Mouse (Mus musculus): ENCODE measurements around the gene Kncn. TPM values are rescaled to one million over a fixed set of nuclear protein-coding genes. Genes with fewer than 3 reads are reported as not detected.

The Kncn gene
- polyA plus RNA-seq (2012) = 0.02 TPM in 1 of 2 replicates, not detected in the other

DNA sequence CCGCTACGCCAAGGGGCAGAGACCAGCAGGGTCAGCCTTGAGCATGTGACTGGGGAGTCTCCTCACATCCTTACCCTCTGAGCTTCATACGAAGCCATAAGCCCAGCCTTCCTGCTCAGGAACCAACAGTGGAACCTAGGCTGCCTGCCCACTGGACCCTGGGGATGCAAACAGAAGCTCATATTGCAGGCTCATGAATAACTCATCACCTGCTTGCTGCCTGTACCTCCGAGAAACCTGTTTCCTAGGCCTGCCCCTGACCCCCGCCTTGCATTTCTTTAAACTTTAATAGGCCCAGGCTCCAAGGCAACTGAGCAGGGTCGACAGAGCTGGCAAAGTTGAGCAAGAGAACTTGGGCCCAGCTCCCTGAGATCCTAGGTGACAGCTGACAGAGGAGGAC lies at the start of gene Kncn:
Gene Kncn (plus strand): TSS at position 379 of the 400 bp plus-strand sequence.
- no peak for TF ChIP-seq GATA1 (IDR thresholded peaks at IDR 0.05; ENCODE audit: low read length)
- TF ChIP-seq TAL1 (IDR thresholded peaks at IDR 0.05; ENCODE audit: low read length) = no peak
- peaks cover 14% of the 10 kb centered on the region for H3K27me3 ChIP-seq (ENCODE audit: control insufficient read depth)
- H3K9me3 ChIP-seq (ENCODE audit: control insufficient read depth, low read length) = no peaks in the 10 kb centered on the region
- H3K4me3 ChIP-seq (replicated peaks) = no peak within 1 kb of the TSS
- no peaks in the 10 kb centered on the region for H3K4me1 ChIP-seq (ENCODE audit: control insufficient read depth)
- H3K36me3 ChIP-seq (ENCODE audit: control insufficient read depth) = peaks cover 9% of the 10 kb centered on the region

DNA sequence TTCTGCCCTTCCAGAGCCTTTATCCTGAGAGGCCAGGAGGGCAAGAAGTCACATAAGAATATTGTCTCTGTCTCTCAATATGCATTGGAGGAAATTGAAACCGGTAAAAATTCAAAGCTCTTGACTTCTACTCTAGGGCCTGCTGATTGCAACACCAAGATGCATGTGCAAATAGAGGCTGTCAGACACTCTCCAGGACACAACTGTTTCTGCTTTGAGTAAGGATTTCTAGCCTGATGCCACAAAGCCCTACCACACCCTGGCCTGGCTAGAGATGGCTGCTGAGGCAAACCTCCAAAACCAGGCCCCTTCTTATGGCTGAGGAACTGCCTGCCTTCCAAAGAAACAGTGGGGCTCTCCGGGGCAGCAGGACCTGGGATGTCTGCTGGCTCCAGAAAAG lies 48.6 kb upstream of the Kncn start:
- Histone ChIP-seq H3K4me1 (ENCODE audit: control insufficient read depth) (peaks cover 61% of the 10 kb centered on the region), H3K4me3 (replicated peaks) (no peak overlapping the region), H3K27me3 (ENCODE audit: control insufficient read depth) (no peaks in the 10 kb centered on the region), H3K36me3 (ENCODE audit: control insufficient read depth) (peaks cover 62% of the 10 kb centered on the region), H3K9me3 (ENCODE audit: control insufficient read depth, low read length) (no peaks in the 10 kb centered on the region)
- TF ChIP-seq GATA1 (IDR thresholded peaks at IDR 0.05; ENCODE audit: low read length) (no peak), TAL1 (IDR thresholded peaks at IDR 0.05; ENCODE audit: low read length) (no peak)

DNA sequence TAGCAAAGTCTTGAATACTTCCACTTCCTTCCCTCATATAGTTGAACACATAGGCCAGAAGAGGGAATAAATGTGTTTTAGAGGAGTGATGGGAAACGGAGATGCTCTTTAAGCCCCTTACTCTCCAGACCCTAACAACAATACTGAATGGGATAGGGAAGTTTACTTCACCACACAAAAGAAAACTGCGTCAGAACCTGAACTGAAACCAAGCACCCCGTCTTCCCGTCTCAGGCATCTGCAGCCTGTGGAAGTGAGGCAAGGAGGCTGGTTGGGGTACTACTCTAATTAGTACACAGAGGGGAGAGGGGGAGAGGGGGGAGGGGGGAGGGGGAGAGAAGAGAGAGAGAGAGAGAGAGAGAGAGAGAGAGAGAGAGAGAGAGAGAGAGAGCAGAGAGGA lies 46.0 kb upstream of the Kncn start:
- H3K27me3 ChIP-seq (ENCODE audit: control insufficient read depth) = no peaks in the 10 kb centered on the region
- H3K4me1 ChIP-seq (ENCODE audit: control insufficient read depth) = peaks cover 65% of the 10 kb centered on the region
- peaks cover 62% of the 10 kb centered on the region for H3K36me3 ChIP-seq (ENCODE audit: control insufficient read depth)
- no peaks in the 10 kb centered on the region for H3K9me3 ChIP-seq (ENCODE audit: control insufficient read depth, low read length)
- no peak for TF ChIP-seq GATA1 (IDR thresholded peaks at IDR 0.05; ENCODE audit: low read length)
- no peak for TF ChIP-seq TAL1 (IDR thresholded peaks at IDR 0.05; ENCODE audit: low read length)
- peak overlapping the region; percentile 32 for H3K4me3 ChIP-seq (replicated peaks)

DNA sequence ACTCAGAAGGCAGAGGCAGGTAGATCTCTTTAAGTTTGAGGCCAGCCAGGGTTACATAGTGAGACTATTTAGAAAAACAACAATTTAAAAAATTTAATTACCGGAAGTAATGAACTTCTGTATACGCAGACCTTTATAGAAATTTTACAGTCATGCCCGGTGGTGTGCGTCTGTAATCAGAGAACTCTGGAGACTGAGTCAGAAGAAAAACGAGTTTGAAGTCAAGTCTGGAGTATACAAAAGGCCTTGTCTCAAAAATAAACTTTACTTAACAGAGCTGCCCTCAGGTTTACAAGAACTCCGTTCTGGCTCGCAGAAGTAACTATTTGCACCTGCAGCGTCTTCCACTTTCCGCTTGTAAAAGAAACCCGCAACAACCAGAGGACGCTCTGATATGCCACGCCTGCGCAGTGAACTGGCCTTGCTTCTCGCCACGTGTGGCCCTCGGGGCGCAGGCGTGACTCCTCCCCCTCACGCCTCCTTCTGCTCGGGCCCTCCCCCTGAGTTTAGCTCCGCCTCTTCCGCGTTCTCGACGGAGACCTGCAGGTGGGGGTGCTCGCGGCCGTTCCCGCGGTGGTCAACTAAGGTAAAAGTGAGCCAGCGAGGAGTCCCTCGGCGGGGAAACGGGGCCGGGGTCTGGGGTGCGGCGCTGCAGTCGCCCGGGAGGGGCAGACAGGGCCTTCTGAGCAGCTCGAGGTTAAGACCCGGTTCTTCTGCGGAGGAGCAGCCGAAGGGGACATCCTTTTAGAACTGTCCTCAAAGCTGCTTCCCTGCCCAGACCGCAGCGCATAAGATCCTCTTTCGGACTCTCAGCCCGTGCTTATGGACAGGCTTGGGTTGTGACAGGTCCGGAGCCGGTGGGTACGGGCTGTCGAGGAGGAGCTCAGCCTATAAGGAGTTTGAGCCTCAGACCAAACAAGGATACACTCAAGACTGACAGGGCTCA lies 45.2 kb upstream of the Kncn start, which contains the start of gene Mknk1:
Gene Mknk1 (plus strand): TSS at position 503 of the 946 bp plus-strand sequence.
- Histone ChIP-seq H3K9me3 (ENCODE audit: control insufficient read depth, low read length) (no peaks in the 10 kb centered on the region), H3K4me3 (replicated peaks) (peak within 1 kb of the TSS; percentile 87), H3K4me1 (ENCODE audit: control insufficient read depth) (peaks cover 73% of the 10 kb centered on the region), H3K36me3 (ENCODE audit: control insufficient read depth) (peaks cover 62% of the 10 kb centered on the region), H3K27me3 (ENCODE audit: control insufficient read depth) (no peaks in the 10 kb centered on the region)
- no peak for TF ChIP-seq GATA1 (IDR thresholded peaks at IDR 0.05; ENCODE audit: low read length)
- TF ChIP-seq TAL1 (IDR thresholded peaks at IDR 0.05; ENCODE audit: low read length) = no peak

DNA sequence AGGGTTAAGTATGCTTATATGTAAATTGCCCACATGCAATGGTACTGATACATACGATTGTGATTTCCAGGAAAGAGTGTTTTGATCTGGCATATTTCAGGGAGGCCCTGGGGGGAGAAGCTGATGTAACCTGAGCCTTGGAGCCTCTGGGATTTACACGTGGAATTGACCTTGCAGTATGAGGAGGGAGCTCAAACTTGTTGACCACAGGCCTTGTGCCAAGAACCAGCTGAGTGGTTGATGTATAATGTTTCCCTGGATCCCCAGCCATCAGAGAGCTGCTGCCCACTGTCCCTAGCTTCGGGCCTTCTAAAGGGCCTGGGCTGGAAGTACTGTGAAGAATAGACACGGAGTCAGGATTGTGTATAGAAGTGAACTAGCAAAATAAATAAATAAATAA lies 44.2 kb upstream of the Kncn start:
- H3K36me3 ChIP-seq (ENCODE audit: control insufficient read depth) = peaks cover 63% of the 10 kb centered on the region
- peak overlapping the region; percentile 87 for H3K4me3 ChIP-seq (replicated peaks)
- TF ChIP-seq TAL1 (IDR thresholded peaks at IDR 0.05; ENCODE audit: low read length) (no peak), GATA1 (IDR thresholded peaks at IDR 0.05; ENCODE audit: low read length) (no peak)
- peaks cover 82% of the 10 kb centered on the region for H3K4me1 ChIP-seq (ENCODE audit: control insufficient read depth)
- no peaks in the 10 kb centered on the region for H3K27me3 ChIP-seq (ENCODE audit: control insufficient read depth)
- no peaks in the 10 kb centered on the region for H3K9me3 ChIP-seq (ENCODE audit: control insufficient read depth, low read length)

DNA sequence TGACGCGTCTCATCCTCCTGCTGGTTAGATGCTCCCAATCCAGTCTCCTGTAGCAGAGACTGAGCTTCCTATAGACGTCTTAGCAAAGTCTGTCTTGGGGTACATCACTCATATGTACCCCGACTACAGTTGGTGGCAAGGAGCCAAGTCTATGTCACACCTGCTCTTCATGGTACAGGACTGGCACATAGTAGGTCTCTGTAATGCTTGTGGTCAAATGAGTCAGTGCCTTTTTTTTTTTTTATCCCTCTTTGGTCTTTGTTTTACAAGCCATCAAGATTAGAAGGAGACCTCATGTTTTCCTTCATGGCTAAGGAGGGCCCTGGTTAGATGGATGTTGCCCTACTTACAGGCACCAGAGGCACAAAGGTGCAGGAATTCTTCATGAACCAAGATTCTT lies 43.4 kb upstream of the Kncn start:
- Histone ChIP-seq H3K27me3 (ENCODE audit: control insufficient read depth) (no peaks in the 10 kb centered on the region), H3K36me3 (ENCODE audit: control insufficient read depth) (peaks cover 63% of the 10 kb centered on the region), H3K9me3 (ENCODE audit: control insufficient read depth, low read length) (no peaks in the 10 kb centered on the region), H3K4me1 (ENCODE audit: control insufficient read depth) (peaks cover 88% of the 10 kb centered on the region), H3K4me3 (replicated peaks) (peak overlapping the region; percentile 87)
- TF ChIP-seq TAL1 (IDR thresholded peaks at IDR 0.05; ENCODE audit: low read length) = no peak
- TF ChIP-seq GATA1 (IDR thresholded peaks at IDR 0.05; ENCODE audit: low read length) = no peak

DNA sequence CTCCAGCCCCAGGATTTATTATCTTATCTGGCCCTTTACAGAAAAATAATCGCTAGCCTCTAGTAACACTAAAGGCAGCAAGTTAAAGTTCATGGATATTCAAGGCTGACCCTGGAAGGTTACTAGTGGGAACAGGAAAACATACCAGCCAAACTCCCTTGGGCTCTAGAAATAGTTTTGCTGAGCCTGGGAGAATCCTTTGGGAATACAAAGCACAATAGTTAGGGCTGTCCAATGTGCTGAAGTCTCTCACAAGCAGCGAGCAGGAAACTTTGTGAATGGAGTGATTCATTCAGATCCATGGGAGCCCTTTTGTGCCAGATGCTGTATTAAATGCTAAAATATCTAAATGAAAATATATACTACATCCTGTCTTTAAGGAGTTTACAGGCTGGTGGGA lies 37.5 kb upstream of the Kncn start:
- H3K4me3 ChIP-seq (replicated peaks) = no peak overlapping the region
- no peaks in the 10 kb centered on the region for H3K9me3 ChIP-seq (ENCODE audit: control insufficient read depth, low read length)
- peaks cover 100% of the 10 kb centered on the region for H3K36me3 ChIP-seq (ENCODE audit: control insufficient read depth)
- H3K4me1 ChIP-seq (ENCODE audit: control insufficient read depth) = peaks cover 92% of the 10 kb centered on the region
- TF ChIP-seq TAL1 (IDR thresholded peaks at IDR 0.05; ENCODE audit: low read length) = no peak
- TF ChIP-seq GATA1 (IDR thresholded peaks at IDR 0.05; ENCODE audit: low read length) = no peak
- no peaks in the 10 kb centered on the region for H3K27me3 ChIP-seq (ENCODE audit: control insufficient read depth)

DNA sequence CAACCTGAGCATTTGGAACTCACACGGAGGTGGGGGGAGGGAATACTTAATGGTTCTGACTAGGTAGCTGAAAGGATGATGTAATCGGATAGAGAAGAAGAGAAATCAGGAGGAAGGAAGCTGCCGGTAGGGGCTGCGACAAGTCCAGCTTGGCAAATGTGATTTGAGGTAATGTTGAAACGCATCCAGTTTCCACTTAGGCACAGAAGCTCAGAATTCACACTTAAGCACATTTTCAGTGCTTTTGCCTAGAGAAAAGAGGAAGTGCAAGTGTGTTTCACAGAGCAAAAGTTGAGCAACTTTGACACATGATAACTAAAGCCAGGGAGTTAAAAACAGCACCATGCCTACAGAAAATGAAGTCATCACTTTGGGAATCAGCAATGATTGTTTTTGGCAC lies 36.8 kb upstream of the Kncn start:
- no peaks in the 10 kb centered on the region for H3K9me3 ChIP-seq (ENCODE audit: control insufficient read depth, low read length)
- TF ChIP-seq TAL1 (IDR thresholded peaks at IDR 0.05; ENCODE audit: low read length) (no peak), GATA1 (IDR thresholded peaks at IDR 0.05; ENCODE audit: low read length) (no peak)
- peaks cover 97% of the 10 kb centered on the region for H3K4me1 ChIP-seq (ENCODE audit: control insufficient read depth)
- H3K4me3 ChIP-seq (replicated peaks) = peak overlapping the region; percentile 7
- H3K27me3 ChIP-seq (ENCODE audit: control insufficient read depth) = no peaks in the 10 kb centered on the region
- peaks cover 100% of the 10 kb centered on the region for H3K36me3 ChIP-seq (ENCODE audit: control insufficient read depth)

DNA sequence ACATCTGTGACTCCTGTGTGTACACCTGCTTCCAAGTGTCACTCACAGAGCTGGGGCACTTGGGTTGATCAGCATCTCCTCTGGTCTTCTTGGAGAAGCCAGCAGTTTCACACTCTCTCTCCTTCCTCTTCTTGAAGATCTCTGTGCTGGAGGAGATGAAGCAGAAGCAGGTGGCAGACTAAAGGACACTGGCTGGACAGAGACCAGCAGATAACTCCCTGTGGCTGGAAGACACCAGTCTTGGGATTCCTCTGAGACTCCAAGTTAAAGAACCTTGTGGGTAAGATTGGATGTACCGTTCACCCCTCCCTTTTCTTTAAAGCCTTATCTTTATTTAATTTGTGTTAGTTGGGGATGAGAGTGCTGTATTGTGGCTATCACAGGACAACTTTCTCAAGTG lies 36.1 kb upstream of the Kncn start:
- H3K27me3 ChIP-seq (ENCODE audit: control insufficient read depth) = no peaks in the 10 kb centered on the region
- no peaks in the 10 kb centered on the region for H3K9me3 ChIP-seq (ENCODE audit: control insufficient read depth, low read length)
- peak overlapping the region; percentile 57 for H3K4me3 ChIP-seq (replicated peaks)
- H3K36me3 ChIP-seq (ENCODE audit: control insufficient read depth) = peaks cover 100% of the 10 kb centered on the region
- no peak for TF ChIP-seq TAL1 (IDR thresholded peaks at IDR 0.05; ENCODE audit: low read length)
- no peak for TF ChIP-seq GATA1 (IDR thresholded peaks at IDR 0.05; ENCODE audit: low read length)
- H3K4me1 ChIP-seq (ENCODE audit: control insufficient read depth) = peaks cover 96% of the 10 kb centered on the region
